Mouse (Mus musculus) stomach, postnatal 0 days (tissue): ENCODE results near the gene Morc4. TPM values are rescaled to one million over a fixed set of nuclear protein-coding genes. Genes with fewer than 3 reads are reported as not detected.

Experiments used
- ATAC-seq: fragments of 200-750 bp; cut with Nextera tagmentation; 2 replicates; pipeline ENCODE4 v1.8.0; 2017; ENCODE audit not compliant: low FRiP score, low TSS enrichment
- DNase-seq: peaks from one replicate; pipeline ENCODE4 v3.0.0-alpha.2; 2016; ENCODE audit warnings: low spot score
- H3K27ac ChIP-seq: fragments of 300-500 bp; sonication (generic); replicated peaks from 2 replicates; pipeline ENCODE4 v1.5.1; 2014; ENCODE audit warnings: mild to moderate bottlenecking, control low read depth
- H3K27me3 ChIP-seq: fragments of 300-500 bp; sonication (generic); 2 replicates; pipeline ENCODE4 v1.6.1; 2014; ENCODE audit warnings: low read length; ENCODE audit not compliant: control insufficient read depth, insufficient read depth
- H3K36me3 ChIP-seq: fragments of 300-500 bp; sonication (generic); 2 replicates; pipeline ENCODE4 v1.6.1; 2014; ENCODE audit warnings: low read length, mixed read lengths; ENCODE audit not compliant: control insufficient read depth, insufficient read depth
- H3K4me1 ChIP-seq: fragments of 300-500 bp; sonication (generic); replicated peaks from 2 replicates; pipeline ENCODE4 v1.6.1; 2014; ENCODE audit warnings: antibody characterized with exemption; ENCODE audit not compliant: control insufficient read depth, insufficient read depth
- H3K4me2 ChIP-seq: fragments of 300-500 bp; sonication (generic); replicated peaks from 2 replicates; pipeline ENCODE4 v1.6.1; 2014; ENCODE audit warnings: low read depth, mild to moderate bottlenecking, control low read depth, moderate library complexity
- H3K4me3 ChIP-seq: fragments of 300-500 bp; sonication (generic); 2 replicates; pipeline ENCODE4 v1.5.1; 2014; ENCODE audit warnings: low read depth, low read length, control low read depth
- H3K9ac ChIP-seq: fragments of 300-500 bp; sonication (generic); 2 replicates; pipeline ENCODE4 v1.6.1; 2014; ENCODE audit warnings: mild to moderate bottlenecking, low read length, control low read depth, mixed read lengths
- H3K9me3 ChIP-seq: fragments of 300-500 bp; sonication (generic); 2 replicates; pipeline ENCODE4 v1.6.1; 2016; ENCODE audit warnings: low read length; ENCODE audit not compliant: control insufficient read depth
- CTCF ChIP-seq: IDR thresholded peaks from 2 replicates; pipeline ENCODE4 v1.5.1; 2016; ENCODE audit warnings: antibody characterized with exemption, low read depth, mild to moderate bottlenecking, moderate library complexity
- EP300 ChIP-seq: optimal IDR thresholded peaks from 2 replicates; pipeline ENCODE3; 2016; ENCODE audit warnings: antibody characterized with exemption
- WGBS: fragments of 180-500 bp; shearing (Covaris S2); extraction: QIAGEN DNeasy Blood & Tissue Kit; methylation state at CpG from one replicate; pipeline ENCODE4 v1.1.7; 2014; 5-methylcytosine and 5-hydroxymethylcytosine counted together
- polyA plus RNA-seq: library from polyadenylated mRNA; unstranded; fragments of >200 nt; fragmentation: Nextera tagmentation; extraction: Ambion mirVana; gene quantifications from 2 replicates; pipeline ENCODE4 v1.2.1, GENCODE M21; 2015

Morc4 gene
- polyA plus RNA-seq, 1 experiment from 2014 or later, result 5.5 TPM

- no peak overlapping the region for H3K9ac ChIP-seq
- no peaks in the 10 kb centered on the region for H3K36me3 ChIP-seq
- ATAC-seq, result no peak
- WGBS, result 93% methylated on average over 3 of the region's 3 CpGs
- H3K9me3 ChIP-seq, result no peaks in the 10 kb centered on the region
- H3K27me3 ChIP-seq, result no peaks in the 10 kb centered on the region
- no peak overlapping the region for H3K4me3 ChIP-seq
- H3K27ac ChIP-seq, result no peak overlapping the region
- no peak for DNase-seq
- H3K4me2 ChIP-seq, result no peak overlapping the region
- TF ChIP-seq CTCF (no peak), EP300 (no peak)
- H3K4me1 ChIP-seq, result no peaks in the 10 kb centered on the region
Measured at GRCm38 (mm10) chrX:139783045-139783422, 88.4 kb downstream of the Morc4 start.

GRCm38 (mm10) chrX:139782278-139783044 lies 89.0 kb downstream of the Morc4 start, which contains the start of gene Ripply1:
Gene Ripply1 (minus strand): TSS chrX:139782353.
- no peak for ATAC-seq
- WGBS, result 62% methylated on average over 6 of the region's 6 CpGs
- Histone ChIP-seq H3K4me2 (no peak within 1 kb of the TSS), H3K36me3 (no peaks in the 10 kb centered on the region), H3K27ac (no peak within 1 kb of the TSS), H3K27me3 (no peaks in the 10 kb centered on the region), H3K9ac (no peak within 1 kb of the TSS), H3K4me1 (no peaks in the 10 kb centered on the region), H3K9me3 (no peaks in the 10 kb centered on the region), H3K4me3 (no peak within 1 kb of the TSS)
- no peak for TF ChIP-seq EP300
- no peak for TF ChIP-seq CTCF
- no peak for DNase-seq

- Histone ChIP-seq H3K36me3 (no peaks in the 10 kb centered on the region), H3K4me2 (no peak overlapping the region), H3K4me3 (no peak overlapping the region), H3K27me3 (no peaks in the 10 kb centered on the region), H3K9ac (no peak overlapping the region), H3K27ac (no peak overlapping the region), H3K4me1 (no peaks in the 10 kb centered on the region), H3K9me3 (no peaks in the 10 kb centered on the region)
- 76% methylated on average over 4 of the region's 4 CpGs for WGBS
- no peak for DNase-seq
- TF ChIP-seq CTCF (no peak), EP300 (no peak)
- ATAC-seq, result no peak
Measured at GRCm38 (mm10) chrX:139781563-139781962, 89.9 kb downstream of the Morc4 start.

- Histone ChIP-seq H3K27me3 (no peaks in the 10 kb centered on the region), H3K4me2 (no peak overlapping the region), H3K4me1 (no peaks in the 10 kb centered on the region), H3K9ac (no peak overlapping the region), H3K27ac (no peak overlapping the region), H3K9me3 (no peaks in the 10 kb centered on the region), H3K4me3 (no peak overlapping the region), H3K36me3 (no peaks in the 10 kb centered on the region)
- TF ChIP-seq CTCF, result no peak
- no peak for TF ChIP-seq EP300
- no peak for ATAC-seq
- DNase-seq, result no peak
- WGBS, result 18% methylated on average over 3 of the region's 3 CpGs
Measured at GRCm38 (mm10) chrX:139780988-139781387, 90.5 kb downstream of the Morc4 start.

GRCm38 (mm10) chrX:139779401-139779800 lies 92.1 kb downstream of the Morc4 start:
- ATAC-seq, result no peak
- Histone ChIP-seq H3K9ac (no peak overlapping the region), H3K9me3 (no peaks in the 10 kb centered on the region), H3K4me1 (no peaks in the 10 kb centered on the region), H3K4me3 (no peak overlapping the region), H3K27ac (no peak overlapping the region), H3K36me3 (no peaks in the 10 kb centered on the region), H3K27me3 (no peaks in the 10 kb centered on the region), H3K4me2 (no peak overlapping the region)
- WGBS, result 58% methylated on average over 5 of the region's 5 CpGs
- TF ChIP-seq EP300 (no peak), CTCF (no peak)
- no peak for DNase-seq

GRCm38 (mm10) chrX:139778886-139779285 lies 92.6 kb downstream of the Morc4 start:
- H3K27ac ChIP-seq, result no peak overlapping the region
- H3K9ac ChIP-seq, result no peak overlapping the region
- DNase-seq (no peak), ATAC-seq (no peak)
- 82% methylated on average over 1 of the region's 1 CpGs for WGBS
- TF ChIP-seq CTCF (no peak), EP300 (no peak)
- no peak overlapping the region for H3K4me3 ChIP-seq
- no peaks in the 10 kb centered on the region for H3K4me1 ChIP-seq
- no peaks in the 10 kb centered on the region for H3K36me3 ChIP-seq
- H3K4me2 ChIP-seq, result no peak overlapping the region
- no peaks in the 10 kb centered on the region for H3K27me3 ChIP-seq
- no peaks in the 10 kb centered on the region for H3K9me3 ChIP-seq
